Mouse (Mus musculus) neural tube, embryonic 13.5 days (tissue): ENCODE measurements around the gene Ncor2. TPM values are rescaled to one million over a fixed set of nuclear protein-coding genes. Genes with fewer than 3 reads are reported as not detected.

ENCODE experiments used
- ATAC-seq: fragments of 200-750 bp; cut with Nextera tagmentation; 2 replicates; pipeline ENCODE4 v1.8.0; 2017; ENCODE audit warnings: low read depth, mild to moderate bottlenecking, moderate TSS enrichment, moderate library complexity
- H3K27ac ChIP-seq: fragments of 300-500 bp; sonication (generic); replicated peaks from 2 replicates; pipeline ENCODE4 v1.5.1; 2015; ENCODE audit warnings: moderate library complexity, mild to moderate bottlenecking, inconsistent platforms
- H3K27me3 ChIP-seq: fragments of 300-500 bp; sonication (generic); 2 replicates; pipeline ENCODE4 v1.6.1; 2015; ENCODE audit warnings: mild to moderate bottlenecking, inconsistent platforms
- H3K36me3 ChIP-seq: fragments of 300-500 bp; sonication (generic); 2 replicates; pipeline ENCODE4 v1.6.1; 2015; ENCODE audit warnings: mild to moderate bottlenecking, inconsistent platforms
- H3K4me1 ChIP-seq: fragments of 300-500 bp; sonication (generic); replicated peaks from 2 replicates; pipeline ENCODE4 v1.6.1; 2015; ENCODE audit warnings: inconsistent platforms
- H3K4me2 ChIP-seq: fragments of 300-500 bp; sonication (generic); 2 replicates; pipeline ENCODE4 v1.6.1; 2015; ENCODE audit warnings: inconsistent platforms, mild to moderate bottlenecking, moderate library complexity
- H3K4me3 ChIP-seq: fragments of 300-500 bp; sonication (generic); 2 replicates; pipeline ENCODE4 v1.5.1; 2015; ENCODE audit warnings: mild to moderate bottlenecking, inconsistent platforms
- H3K9ac ChIP-seq: fragments of 300-500 bp; sonication (generic); 2 replicates; pipeline ENCODE4 v1.6.1; 2015; ENCODE audit warnings: moderate library complexity, mild to moderate bottlenecking, inconsistent platforms
- H3K9me3 ChIP-seq: fragments of 300-500 bp; sonication (generic); 2 replicates; pipeline ENCODE4 v1.6.1; 2016; ENCODE audit warnings: inconsistent platforms
- WGBS: fragments of 180-500 bp; shearing (Covaris S2); methylation state at CpG from one replicate; pipeline ENCODE4 v1.1.7; 2015; 5-methylcytosine and 5-hydroxymethylcytosine counted together
- polyA plus RNA-seq: library from polyadenylated mRNA; unstranded; fragments of >200 nt; fragmentation: Nextera tagmentation; extraction: Ambion mirVana; gene quantifications from 2 replicates; pipeline ENCODE4 v1.2.1, GENCODE M21; 2015

The Ncor2 gene
- polyA plus RNA-seq, 1 experiment from 2014 or later, result 29.2 TPM

DNA sequence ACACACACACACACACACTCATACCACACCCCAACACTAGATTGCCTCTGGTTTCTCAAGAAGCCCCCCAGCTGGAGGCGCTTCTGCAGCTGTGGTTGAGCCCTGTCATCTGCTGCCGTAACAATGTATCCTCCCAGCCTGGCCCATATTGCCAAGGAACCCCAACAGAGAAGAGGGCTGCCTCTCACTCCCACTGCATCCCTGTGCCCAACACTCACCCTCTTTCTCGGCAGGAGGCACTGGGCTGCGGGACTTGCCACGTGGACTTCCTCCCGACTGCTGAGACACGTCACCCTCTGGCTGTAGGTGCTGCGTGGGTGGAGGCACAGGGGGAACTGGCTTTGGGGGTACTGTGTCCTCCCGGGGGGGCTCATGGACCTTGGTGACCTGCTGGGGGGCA lies 137.4 kb downstream of the Ncor2 start:
- WGBS, result 90% methylated on average over 9 of the region's 9 CpGs
- H3K27me3 ChIP-seq, result no peaks in the 10 kb centered on the region
- no peak overlapping the region for H3K9ac ChIP-seq
- H3K9me3 ChIP-seq, result no peaks in the 10 kb centered on the region
- H3K27ac ChIP-seq, result no peak overlapping the region
- H3K4me1 ChIP-seq, result peaks cover 50% of the 10 kb centered on the region
- no peak for ATAC-seq
- no peak overlapping the region for H3K4me3 ChIP-seq
- peaks cover 89% of the 10 kb centered on the region for H3K36me3 ChIP-seq
- H3K4me2 ChIP-seq, result no peak overlapping the region

DNA sequence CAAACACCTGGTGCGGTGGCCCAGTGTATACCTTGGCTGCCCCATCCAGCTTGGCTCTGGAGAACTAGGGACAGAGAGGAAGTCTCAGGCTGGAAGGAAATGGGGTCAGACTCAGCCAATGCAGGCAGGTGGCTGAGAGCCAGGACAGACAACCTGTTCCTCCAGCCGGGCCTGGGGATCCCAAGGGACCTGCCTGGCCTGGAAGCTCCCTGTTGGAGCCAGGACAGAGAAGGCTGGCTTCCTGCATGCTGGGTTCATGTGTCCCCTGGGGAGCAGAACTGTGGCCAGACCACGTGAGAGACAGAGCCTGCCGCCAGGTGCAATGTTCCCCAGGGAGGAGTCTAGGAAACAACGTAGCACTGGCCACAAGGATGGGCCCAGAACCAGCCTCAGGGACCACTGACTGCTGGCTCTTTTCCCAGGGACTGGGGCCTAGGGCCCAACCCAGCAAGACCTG lies 138.9 kb downstream of the Ncor2 start:
- peaks cover 37% of the 10 kb centered on the region for H3K4me1 ChIP-seq
- H3K9me3 ChIP-seq, result no peaks in the 10 kb centered on the region
- no peak overlapping the region for H3K9ac ChIP-seq
- peaks cover 90% of the 10 kb centered on the region for H3K36me3 ChIP-seq
- no peak for ATAC-seq
- WGBS, result 53% methylated on average over 5 of the region's 5 CpGs
- H3K4me2 ChIP-seq, result no peak overlapping the region
- H3K4me3 ChIP-seq, result no peak overlapping the region
- peak overlapping the region; percentile 13; the same call in 1 of the 2 replicates for H3K27ac ChIP-seq
- H3K27me3 ChIP-seq, result no peaks in the 10 kb centered on the region

DNA sequence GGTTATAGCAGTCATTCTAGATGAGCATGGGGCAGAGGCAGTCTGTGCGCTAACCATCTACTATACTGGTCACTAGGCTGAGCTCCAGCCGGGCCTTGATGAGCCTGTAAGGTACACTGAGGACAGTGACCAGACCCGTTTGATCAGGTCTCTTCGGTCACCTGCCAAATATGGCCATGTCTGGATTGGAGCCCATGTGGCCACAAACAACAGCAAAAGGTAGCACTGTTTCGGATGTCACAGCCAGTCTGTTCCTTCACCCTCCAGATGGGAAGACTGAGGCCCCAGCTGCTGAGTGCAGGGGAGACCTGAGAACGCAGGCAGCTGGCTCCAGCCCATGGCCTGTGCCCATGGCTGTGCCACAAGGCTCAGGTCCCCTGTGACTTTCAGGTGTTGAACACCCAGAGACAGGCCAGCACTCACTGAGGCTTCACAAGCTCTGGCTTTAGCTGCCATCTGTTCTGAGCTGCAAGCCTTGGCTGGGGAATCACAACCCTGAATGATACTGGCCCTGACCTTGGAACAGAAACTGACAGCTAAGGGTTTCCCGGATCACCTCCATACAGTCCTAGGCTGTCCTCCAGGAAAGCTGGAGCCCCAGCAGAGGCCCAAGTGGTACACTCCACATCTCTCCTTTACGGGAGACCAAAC lies 139.5 kb downstream of the Ncor2 start:
- Histone ChIP-seq H3K36me3 (peaks cover 90% of the 10 kb centered on the region), H3K4me2 (no peak overlapping the region), H3K4me3 (no peak overlapping the region), H3K4me1 (peaks cover 32% of the 10 kb centered on the region), H3K27ac (no peak overlapping the region), H3K9me3 (no peaks in the 10 kb centered on the region), H3K9ac (no peak overlapping the region), H3K27me3 (no peaks in the 10 kb centered on the region)
- ATAC-seq, result no peak
- WGBS, result 91% methylated on average over 8 of the region's 8 CpGs

DNA sequence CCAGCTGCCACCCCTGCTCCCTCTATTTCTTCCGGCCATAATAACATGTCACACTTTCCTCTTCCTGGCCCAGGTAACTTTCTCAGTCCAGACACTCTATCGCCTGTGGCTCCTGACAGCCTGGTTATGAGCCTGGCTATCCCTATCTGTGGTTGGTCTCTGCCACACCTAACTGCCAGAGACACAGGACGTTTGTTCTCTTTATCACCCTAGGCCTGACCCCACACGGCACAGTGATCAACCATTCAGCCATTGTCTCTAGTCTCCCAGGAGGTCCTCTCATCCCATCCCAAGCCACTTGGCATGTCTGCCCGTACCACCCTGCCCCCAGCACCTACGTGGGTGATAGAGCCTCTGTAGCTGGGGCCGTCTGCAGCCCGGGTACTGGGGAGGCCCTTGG lies 142.5 kb downstream of the Ncor2 start:
- WGBS, result 91% methylated on average over 8 of the region's 8 CpGs
- ATAC-seq, result no peak
- peaks cover 98% of the 10 kb centered on the region for H3K36me3 ChIP-seq
- peaks cover 11% of the 10 kb centered on the region for H3K4me1 ChIP-seq
- H3K9ac ChIP-seq, result no peak overlapping the region
- H3K27me3 ChIP-seq, result no peaks in the 10 kb centered on the region
- H3K4me3 ChIP-seq, result no peak overlapping the region
- no peak overlapping the region for H3K27ac ChIP-seq
- H3K9me3 ChIP-seq, result no peaks in the 10 kb centered on the region
- no peak overlapping the region for H3K4me2 ChIP-seq

DNA sequence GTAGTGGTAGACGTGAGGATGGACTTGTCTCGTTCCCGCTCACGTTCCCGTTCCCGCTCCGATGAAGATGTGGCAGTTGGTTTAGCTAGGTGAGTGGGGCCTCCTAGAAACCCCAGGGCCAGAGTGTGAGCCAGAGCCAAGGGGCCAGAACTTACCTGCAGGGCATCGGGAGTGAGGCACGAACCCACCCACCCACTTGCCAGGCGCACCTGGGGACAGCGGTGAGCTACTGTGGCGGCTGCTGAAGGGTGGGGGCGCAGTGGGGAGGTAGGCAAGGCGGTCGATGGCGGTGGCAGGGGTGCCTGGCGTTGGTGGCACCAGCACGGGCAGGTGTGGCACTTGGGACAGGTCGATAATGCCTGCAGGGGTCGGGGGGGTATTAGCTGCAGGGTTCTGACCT lies 150.1 kb downstream of the Ncor2 start:
- Histone ChIP-seq H3K4me3 (no peak overlapping the region), H3K9ac (no peak overlapping the region), H3K27ac (no peak overlapping the region), H3K27me3 (no peaks in the 10 kb centered on the region), H3K9me3 (no peaks in the 10 kb centered on the region), H3K36me3 (peaks cover 100% of the 10 kb centered on the region), H3K4me1 (no peaks in the 10 kb centered on the region), H3K4me2 (no peak overlapping the region)
- ATAC-seq, result no peak
- 98% methylated on average over 20 of the region's 20 CpGs for WGBS

DNA sequence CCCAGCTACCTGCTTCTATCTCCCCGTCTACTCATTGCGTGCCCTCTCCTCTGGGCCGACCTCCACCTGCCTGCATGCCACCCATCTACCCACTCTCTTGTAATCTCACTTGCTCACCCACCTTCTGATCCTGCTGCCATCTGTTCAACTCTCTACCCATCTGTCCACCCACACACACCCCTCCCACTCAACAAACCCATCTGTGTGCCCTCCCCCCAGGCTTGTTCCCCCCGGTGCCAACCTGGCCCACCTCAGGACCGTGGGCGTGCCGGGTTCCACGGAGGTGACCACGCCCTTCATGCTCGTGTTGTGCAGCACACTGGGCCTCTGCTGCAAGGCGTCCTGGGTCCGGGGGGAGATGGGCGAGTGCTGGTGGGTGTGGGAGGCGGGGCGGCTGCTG lies 150.6 kb downstream of the Ncor2 start:
- no peak overlapping the region for H3K4me3 ChIP-seq
- H3K36me3 ChIP-seq, result peaks cover 100% of the 10 kb centered on the region
- no peak for ATAC-seq
- H3K27me3 ChIP-seq, result no peaks in the 10 kb centered on the region
- 93% methylated on average over 15 of the region's 15 CpGs for WGBS
- H3K9me3 ChIP-seq, result no peaks in the 10 kb centered on the region
- H3K4me1 ChIP-seq, result no peaks in the 10 kb centered on the region
- H3K9ac ChIP-seq, result no peak overlapping the region
- H3K27ac ChIP-seq, result no peak overlapping the region
- no peak overlapping the region for H3K4me2 ChIP-seq

DNA sequence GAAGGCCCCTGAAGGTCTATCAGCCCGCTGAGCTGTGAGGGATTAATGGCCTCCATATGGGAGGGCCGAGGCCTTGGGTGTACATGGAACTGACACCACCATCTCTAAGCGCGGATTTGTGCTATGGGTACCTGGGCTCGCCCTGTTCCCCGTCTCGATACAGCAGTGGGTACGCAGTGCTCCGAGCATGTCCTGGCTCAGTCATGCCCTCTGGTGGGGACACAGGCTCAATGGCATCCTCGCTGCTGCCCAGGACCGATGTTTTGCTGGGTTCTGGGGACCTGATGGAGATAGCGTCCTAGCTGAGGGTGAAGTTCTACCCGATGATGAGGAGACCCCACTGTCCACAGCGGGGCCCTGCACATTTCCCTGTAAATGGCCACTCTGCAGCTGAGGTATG lies 155.0 kb downstream of the Ncor2 start:
- H3K36me3 ChIP-seq, result peaks cover 93% of the 10 kb centered on the region
- no peak overlapping the region for H3K9ac ChIP-seq
- peaks cover 15% of the 10 kb centered on the region; the same call in 1 of the 2 replicates for H3K4me1 ChIP-seq
- ATAC-seq, result no peak
- H3K27me3 ChIP-seq, result no peaks in the 10 kb centered on the region
- H3K9me3 ChIP-seq, result no peaks in the 10 kb centered on the region
- no peak overlapping the region for H3K4me2 ChIP-seq
- no peak overlapping the region for H3K27ac ChIP-seq
- H3K4me3 ChIP-seq, result no peak overlapping the region
- 79% methylated on average over 14 of the region's 14 CpGs for WGBS

DNA sequence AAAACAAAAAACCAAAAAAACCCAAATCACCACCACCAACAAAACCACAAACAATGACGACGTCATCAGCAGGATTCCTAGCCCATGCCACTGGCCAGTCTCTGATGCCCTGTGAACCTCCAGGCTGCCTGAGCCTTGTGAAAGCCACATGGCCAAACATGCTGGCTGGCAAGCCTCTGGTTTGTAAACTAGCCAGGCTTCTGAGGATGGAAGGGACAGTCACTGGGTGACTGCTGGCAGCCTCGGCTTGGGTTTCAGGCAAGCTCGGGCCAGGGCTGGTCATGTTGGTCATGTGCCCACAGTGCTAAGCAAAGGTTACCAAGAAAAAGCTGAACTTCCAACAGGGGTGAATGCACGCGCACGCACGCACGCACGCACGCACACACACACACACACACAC lies 157.7 kb downstream of the Ncor2 start:
- H3K27ac ChIP-seq, result no peak overlapping the region
- H3K4me3 ChIP-seq, result no peak overlapping the region
- H3K9me3 ChIP-seq, result no peaks in the 10 kb centered on the region
- WGBS, result 89% methylated on average over 11 of the region's 11 CpGs
- no peak overlapping the region for H3K4me2 ChIP-seq
- H3K9ac ChIP-seq, result no peak overlapping the region
- H3K27me3 ChIP-seq, result no peaks in the 10 kb centered on the region
- peaks cover 93% of the 10 kb centered on the region for H3K36me3 ChIP-seq
- no peak for ATAC-seq
- peaks cover 15% of the 10 kb centered on the region; the same call in 1 of the 2 replicates for H3K4me1 ChIP-seq

DNA sequence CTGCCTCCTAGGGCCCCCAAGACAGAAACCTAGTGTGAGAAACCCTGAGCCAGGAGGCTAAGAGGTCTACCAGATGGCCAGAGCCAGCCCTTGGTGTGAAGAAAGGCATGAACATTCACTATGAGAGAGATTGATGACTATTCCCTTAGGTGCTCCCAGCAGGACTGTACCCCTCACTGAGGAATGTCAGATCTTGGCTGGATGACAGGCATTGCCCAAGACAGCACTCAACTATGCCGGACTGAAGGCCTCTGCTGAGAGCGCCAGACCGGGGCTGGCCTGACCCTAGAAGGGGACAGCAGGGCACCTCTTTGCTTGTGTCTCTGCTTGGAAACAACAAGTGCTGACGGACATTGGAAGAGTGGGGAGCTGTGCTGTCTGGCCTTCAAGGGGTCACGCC lies 159.9 kb downstream of the Ncor2 start:
- WGBS, result 82% methylated on average over 5 of the region's 5 CpGs
- peaks cover 92% of the 10 kb centered on the region for H3K36me3 ChIP-seq
- H3K27me3 ChIP-seq, result no peaks in the 10 kb centered on the region
- no peak overlapping the region for H3K4me2 ChIP-seq
- ATAC-seq, result no peak
- H3K9ac ChIP-seq, result no peak overlapping the region
- peaks cover 15% of the 10 kb centered on the region; the same call in 1 of the 2 replicates for H3K4me1 ChIP-seq
- H3K4me3 ChIP-seq, result no peak overlapping the region
- no peaks in the 10 kb centered on the region for H3K9me3 ChIP-seq
- H3K27ac ChIP-seq, result no peak overlapping the region; the same call in 1 of the 2 replicates

DNA sequence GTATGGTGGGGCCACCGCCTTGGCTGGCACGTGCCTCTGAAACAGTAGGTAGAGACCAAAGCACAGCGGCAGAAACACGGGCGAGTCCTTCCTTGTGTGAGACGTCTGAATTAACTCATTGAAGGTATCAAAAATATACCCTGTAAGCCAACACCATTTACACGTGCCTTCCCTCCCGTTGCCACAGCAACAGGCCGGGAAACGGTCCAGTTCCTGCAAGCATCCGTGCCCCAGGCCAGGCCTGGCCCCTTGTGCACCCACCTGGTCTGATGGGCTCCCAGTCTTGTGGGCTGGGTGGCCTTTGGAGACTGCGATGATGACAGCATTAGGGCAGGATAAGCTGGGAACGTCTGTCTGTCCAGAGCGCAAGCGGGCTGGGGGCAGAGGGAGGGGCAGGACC lies 161.7 kb downstream of the Ncor2 start:
- Histone ChIP-seq H3K4me3 (no peak overlapping the region), H3K4me1 (peaks cover 15% of the 10 kb centered on the region; the same call in 1 of the 2 replicates), H3K27me3 (no peaks in the 10 kb centered on the region), H3K36me3 (peaks cover 88% of the 10 kb centered on the region), H3K9me3 (no peaks in the 10 kb centered on the region), H3K9ac (no peak overlapping the region), H3K4me2 (no peak overlapping the region), H3K27ac (no peak overlapping the region)
- no peak for ATAC-seq
- WGBS, result 76% methylated on average over 15 of the region's 15 CpGs

DNA sequence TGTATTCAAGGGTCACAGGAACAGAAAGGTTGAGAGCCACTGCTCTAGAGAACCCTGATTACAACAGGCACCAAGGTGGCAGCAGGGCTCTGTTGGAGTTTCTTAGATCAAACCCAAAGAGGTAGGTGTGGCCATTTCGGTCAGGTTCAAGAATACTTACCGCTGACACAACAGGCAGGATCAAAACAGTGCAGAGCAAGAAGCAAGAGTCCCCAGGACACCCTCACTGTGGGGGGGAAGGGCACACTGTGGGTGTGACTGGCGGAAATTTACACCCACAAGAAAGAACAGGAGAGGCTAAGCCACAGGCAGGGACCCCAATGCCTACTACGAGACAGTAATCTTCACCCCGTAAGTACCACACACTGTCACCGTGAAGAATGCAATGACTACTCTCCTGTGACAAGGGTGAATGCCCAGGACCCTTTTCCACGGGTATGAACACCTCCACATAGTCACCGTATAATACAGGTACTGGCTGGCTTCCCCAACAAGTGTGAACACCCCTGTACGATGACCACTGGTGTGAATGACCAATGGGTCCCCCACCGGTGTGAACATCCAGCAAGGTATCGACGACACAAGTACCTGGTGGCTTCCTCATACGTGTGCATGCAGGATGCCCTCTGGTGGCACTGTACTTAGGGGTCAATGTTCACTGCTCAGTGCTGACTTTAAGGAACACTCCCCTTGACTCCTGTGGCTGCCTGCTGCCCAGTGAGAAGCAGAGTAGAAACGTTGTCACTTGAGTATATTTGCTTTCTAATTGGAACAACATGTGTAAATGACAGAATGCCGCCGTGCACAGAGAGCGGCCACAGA lies 162.4 kb downstream of the Ncor2 start:
- no peak overlapping the region for H3K4me3 ChIP-seq
- peaks cover 87% of the 10 kb centered on the region for H3K36me3 ChIP-seq
- H3K27ac ChIP-seq, result no peak overlapping the region
- H3K9ac ChIP-seq, result no peak overlapping the region
- no peaks in the 10 kb centered on the region for H3K9me3 ChIP-seq
- ATAC-seq, result no peak
- peaks cover 15% of the 10 kb centered on the region; the same call in 1 of the 2 replicates for H3K4me1 ChIP-seq
- H3K27me3 ChIP-seq, result no peaks in the 10 kb centered on the region
- WGBS, result 88% methylated on average over 17 of the region's 17 CpGs
- H3K4me2 ChIP-seq, result no peak overlapping the region

DNA sequence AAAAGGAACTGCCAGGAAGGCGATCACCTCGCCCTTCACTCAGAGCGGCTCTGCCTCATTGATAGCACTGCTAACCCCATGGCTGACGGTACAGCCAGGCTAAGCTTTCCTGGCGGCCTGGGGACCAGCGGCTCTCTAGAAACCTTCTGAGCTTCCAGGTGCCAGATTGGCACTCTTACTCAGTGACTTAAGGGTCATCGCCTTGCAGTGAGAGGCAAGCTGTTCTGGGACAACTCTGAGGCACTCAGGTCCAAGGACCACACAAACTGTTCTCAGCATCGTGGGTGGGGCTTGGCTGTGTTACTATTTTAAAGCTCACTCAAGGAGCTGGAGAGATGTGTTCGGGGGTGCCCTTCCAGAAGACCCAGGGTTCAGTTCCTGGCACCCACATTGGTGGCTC lies 163.4 kb downstream of the Ncor2 start:
- H3K36me3 ChIP-seq, result peaks cover 88% of the 10 kb centered on the region

More for the DNA sequence above, 163.4 kb downstream of the Ncor2 start:
- 91% methylated on average over 9 of the region's 9 CpGs for WGBS
- peaks cover 15% of the 10 kb centered on the region; the same call in 1 of the 2 replicates for H3K4me1 ChIP-seq
- H3K4me2 ChIP-seq, result no peak overlapping the region
- ATAC-seq, result no peak
- H3K9ac ChIP-seq, result no peak overlapping the region
- no peak overlapping the region for H3K4me3 ChIP-seq
- H3K9me3 ChIP-seq, result no peaks in the 10 kb centered on the region
- no peak overlapping the region for H3K27ac ChIP-seq
- no peaks in the 10 kb centered on the region for H3K27me3 ChIP-seq
